Mouse (Mus musculus) cerebellum, adult 2 months (tissue): ENCODE results near the gene Tmem56. TPM values are rescaled to one million over a fixed set of nuclear protein-coding genes. Genes with fewer than 3 reads are reported as not detected.

ENCODE experiments used
- DNase-seq, 2 experiments: peaks; one replicate each; pipeline ENCODE4 v3.0.0; 2021
- H3K27ac ChIP-seq: fragments of 200-500 bp; 2 replicates; pipeline ENCODE4 v1.5.1; 2012; ENCODE audit warnings: low read length, control low read depth, inconsistent platforms; ENCODE audit not compliant: insufficient read depth
- H3K27me3 ChIP-seq: fragments of 200-500 bp; 2 replicates; pipeline ENCODE4 v1.6.1; 2012; ENCODE audit warnings: inconsistent platforms, mild to moderate bottlenecking, low read length, moderate library complexity; ENCODE audit not compliant: control insufficient read depth, insufficient read depth
- H3K4me1 ChIP-seq: fragments of 200-500 bp; 2 replicates; pipeline ENCODE4 v1.6.1; 2011; ENCODE audit warnings: low read length; ENCODE audit not compliant: control insufficient read depth, insufficient read depth
- H3K4me3 ChIP-seq: fragments of 200-500 bp; replicated peaks from 2 replicates; pipeline ENCODE3; 2011; ENCODE audit warnings: mild to moderate bottlenecking, low read depth, low read length, control low read depth; ENCODE audit not compliant: insufficient read depth
- CTCF ChIP-seq: fragments of 200-500 bp; IDR thresholded peaks from 2 replicates; pipeline ENCODE4 v1.5.1; 2011; ENCODE audit warnings: low read depth, mild to moderate bottlenecking, control low read depth, low read length, moderate library complexity, borderline replicate concordance; ENCODE audit not compliant: insufficient read depth
- POLR2A ChIP-seq: fragments of 200-500 bp; IDR thresholded peaks from 2 replicates; pipeline ENCODE4 v1.6.1; 2011; ENCODE audit warnings: low read length, control low read depth, borderline replicate concordance; ENCODE audit not compliant: insufficient read depth
- WGBS: fragments of 180-500 bp; shearing (Covaris S2); methylation state at CpG from one replicate; pipeline ENCODE4 v1.1.7; 2018; 5-methylcytosine and 5-hydroxymethylcytosine counted together
- polyA plus RNA-seq: library from polyadenylated mRNA; depleted of rRNA; stranded (reverse); fragments of >200 nt; gene quantifications from 2 replicates; pipeline ENCODE4 v1.2.3, GENCODE M21; 2012

Tmem56 gene
- polyA plus RNA-seq, 1 experiment = 31.2 TPM

GRCm38 (mm10) chr3:121261251-121261650, 21.6 kb downstream of the Tmem56 start:
- H3K4me1 ChIP-seq = peaks cover 27% of the 10 kb centered on the region
- H3K27me3 ChIP-seq = no peaks in the 10 kb centered on the region
- TF ChIP-seq POLR2A (no peak), CTCF (no peak)
- WGBS = 26% methylated on average over 7 of the region's 7 CpGs
- H3K27ac ChIP-seq = peak overlapping the region; percentile 51; the same call in 1 of the 2 replicates
- peak overlapping the region; percentile 92 for H3K4me3 ChIP-seq
- DNase-seq = no peak

- WGBS = 0% methylated on average over 1 of the region's 1 CpGs
- Histone ChIP-seq H3K27ac (peak overlapping the region; percentile 51), H3K4me1 (peaks cover 32% of the 10 kb centered on the region), H3K27me3 (no peaks in the 10 kb centered on the region), H3K4me3 (peak overlapping the region; percentile 92)
- TF ChIP-seq CTCF (no peak), POLR2A (no peak)
- DNase-seq = peak; percentile 55 to 60
Measured at GRCm38 (mm10) chr3:121260831-121261230, 22.1 kb downstream of the Tmem56 start.

DNA sequence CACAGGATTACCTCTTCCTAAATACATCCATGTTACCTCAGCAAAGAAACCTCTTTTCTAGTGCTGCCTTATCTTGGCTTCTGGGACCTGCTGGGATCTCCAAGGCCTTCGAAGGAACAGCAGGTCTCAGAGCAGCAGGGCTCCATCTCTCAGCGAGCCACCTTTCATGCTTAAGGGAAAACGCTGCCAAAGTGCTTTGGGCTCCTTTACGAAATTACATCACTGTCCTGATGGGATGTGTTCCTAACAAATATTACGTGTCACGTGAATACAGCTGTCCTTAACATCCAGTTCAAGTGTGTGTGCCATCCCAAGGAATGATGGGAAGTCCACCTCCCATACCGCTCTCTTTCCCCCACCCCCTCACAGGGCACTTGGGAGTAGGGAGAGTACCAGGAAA, 22.9 kb downstream of the Tmem56 start:
- TF ChIP-seq POLR2A (no peak), CTCF (no peak)
- Histone ChIP-seq H3K4me1 (peaks cover 36% of the 10 kb centered on the region), H3K27me3 (no peaks in the 10 kb centered on the region), H3K27ac (peak overlapping the region; percentile 55; the same call in 1 of the 2 replicates), H3K4me3 (peak overlapping the region; percentile 42)
- 15% methylated on average over 7 of the region's 7 CpGs for WGBS
- DNase-seq = peak in 1 of 2 experiments; percentile 58

DNA sequence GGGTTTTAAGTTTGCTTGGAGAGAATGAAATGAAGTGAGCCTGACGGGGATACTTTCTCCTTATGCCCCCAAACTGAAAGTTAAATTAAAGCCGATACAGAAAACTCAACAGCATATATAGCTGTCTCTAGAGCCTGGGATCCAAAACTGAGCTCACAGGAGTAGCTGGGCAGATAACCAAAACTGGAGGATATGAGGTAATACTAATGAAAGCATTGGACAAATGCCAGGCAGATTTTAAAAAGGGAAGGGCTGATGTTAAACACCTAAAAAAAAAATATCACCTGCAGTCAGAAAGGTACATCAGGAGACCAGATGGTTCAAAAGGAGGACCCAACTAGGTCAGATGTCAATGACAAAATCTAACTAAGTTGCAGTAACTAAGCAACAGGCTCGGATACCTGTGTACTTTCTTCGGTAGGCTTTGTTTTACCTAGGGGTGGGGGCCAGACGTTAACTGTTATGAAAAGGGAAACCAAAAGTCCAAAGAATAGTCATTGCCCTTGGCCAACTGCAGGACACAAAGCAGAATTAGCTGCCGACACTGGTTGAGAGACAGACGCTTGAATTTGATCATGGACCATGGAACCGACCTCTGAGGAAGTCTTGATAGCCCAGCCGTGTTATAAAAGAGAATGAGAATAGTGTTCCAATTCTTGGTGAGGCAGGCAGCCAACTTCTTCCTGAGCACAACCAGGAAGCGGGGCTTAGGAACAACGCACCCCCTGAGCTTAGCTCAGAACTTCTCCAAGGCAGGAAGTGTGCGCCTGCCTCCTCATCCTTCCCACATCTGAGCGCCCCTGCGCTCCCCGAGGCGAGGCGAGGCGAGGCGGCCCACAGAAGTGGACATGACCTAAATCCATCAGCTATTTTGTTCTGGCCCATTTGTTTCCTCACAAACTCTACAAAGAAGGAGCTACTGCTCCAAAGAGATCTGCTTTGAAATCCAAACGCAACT, 24.1 kb downstream of the Tmem56 start:
- Histone ChIP-seq H3K27me3 (no peaks in the 10 kb centered on the region), H3K4me3 (peak overlapping the region; percentile 31), H3K27ac (peak overlapping the region; percentile 8), H3K4me1 (peaks cover 36% of the 10 kb centered on the region)
- no peak for TF ChIP-seq POLR2A
- no peak for TF ChIP-seq CTCF
- DNase-seq = peak; percentile 49 to 59
- 15% methylated on average over 20 of the region's 20 CpGs for WGBS

GRCm38 (mm10) chr3:121257418-121257817, 25.5 kb downstream of the Tmem56 start:
- H3K27ac ChIP-seq = no peak overlapping the region
- DNase-seq = no peak
- no peak for TF ChIP-seq POLR2A
- no peak for TF ChIP-seq CTCF

GRCm38 (mm10) chr3:121256131-121256530, 26.8 kb downstream of the Tmem56 start:
- no peak overlapping the region for H3K27ac ChIP-seq
- no peaks in the 10 kb centered on the region for H3K27me3 ChIP-seq
- no peak overlapping the region for H3K4me3 ChIP-seq
- peaks cover 38% of the 10 kb centered on the region for H3K4me1 ChIP-seq
- DNase-seq = no peak
- no peak for TF ChIP-seq CTCF
- TF ChIP-seq POLR2A = no peak
- 71% methylated on average over 8 of the region's 8 CpGs for WGBS

More at GRCm38 (mm10) chr3:121257418-121257817, 25.5 kb downstream of the Tmem56 start:
- 50% methylated on average over 10 of the region's 10 CpGs for WGBS
- Histone ChIP-seq H3K4me1 (peaks cover 36% of the 10 kb centered on the region), H3K4me3 (no peak overlapping the region), H3K27me3 (no peaks in the 10 kb centered on the region)

DNA sequence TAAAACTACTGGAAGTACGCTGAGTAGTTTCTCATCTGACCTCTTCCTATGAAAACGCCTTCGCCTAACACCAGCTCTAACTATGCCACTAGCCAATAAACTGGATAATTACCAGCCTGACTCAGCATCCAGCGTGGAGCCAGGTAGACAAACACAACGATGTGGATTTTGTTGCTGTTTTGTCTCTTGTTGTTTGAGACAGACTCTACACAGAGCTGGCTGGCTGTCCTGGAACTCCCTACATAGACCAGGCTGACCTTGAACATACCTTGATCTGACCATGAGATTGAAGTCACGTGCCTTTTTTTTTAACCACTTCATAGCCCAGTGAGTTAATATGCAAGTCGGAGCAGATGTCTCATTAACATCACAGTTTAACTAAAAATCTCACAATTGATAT, 27.4 kb downstream of the Tmem56 start:
- DNase-seq = no peak
- Histone ChIP-seq H3K27me3 (no peaks in the 10 kb centered on the region), H3K27ac (no peak overlapping the region), H3K4me3 (no peak overlapping the region), H3K4me1 (peaks cover 41% of the 10 kb centered on the region)
- TF ChIP-seq POLR2A (no peak), CTCF (no peak)
- WGBS = 74% methylated on average over 7 of the region's 7 CpGs

GRCm38 (mm10) chr3:121250576-121251433, 32.1 kb downstream of the Tmem56 start:
- peak; percentile 85 to 93 for DNase-seq
- TF ChIP-seq CTCF (no peak), POLR2A (no peak)
- WGBS = 10% methylated on average over 19 of the region's 19 CpGs
- Histone ChIP-seq H3K4me1 (peaks cover 26% of the 10 kb centered on the region), H3K27me3 (no peaks in the 10 kb centered on the region), H3K4me3 (no peak overlapping the region), H3K27ac (peak overlapping the region; percentile 68)
